Mouse (Mus musculus) layer of hippocampus, postnatal 25 days (tissue): Measurements from ENCODE around the gene S100a16. TPM values are rescaled to one million over a fixed set of nuclear protein-coding genes. Genes with fewer than 3 reads are reported as not detected.

Experiments
- DNase-seq, 2 experiments: peaks; one replicate each; pipeline ENCODE4 v3.0.0; 2022; ENCODE audit warnings: mixed read lengths in 2 of 2, low spot score in 1 of 2; ENCODE audit errors: extremely low spot score in 1 of 2
- total RNA-seq, 2 experiments: library from RNA; stranded (reverse); gene quantifications; 2 replicates each; pipeline ENCODE4 v1.2.3; 2021

The S100a16 gene
- total RNA-seq, 2 experiments from 2014 or later, result 101 to 107 TPM

DNA sequence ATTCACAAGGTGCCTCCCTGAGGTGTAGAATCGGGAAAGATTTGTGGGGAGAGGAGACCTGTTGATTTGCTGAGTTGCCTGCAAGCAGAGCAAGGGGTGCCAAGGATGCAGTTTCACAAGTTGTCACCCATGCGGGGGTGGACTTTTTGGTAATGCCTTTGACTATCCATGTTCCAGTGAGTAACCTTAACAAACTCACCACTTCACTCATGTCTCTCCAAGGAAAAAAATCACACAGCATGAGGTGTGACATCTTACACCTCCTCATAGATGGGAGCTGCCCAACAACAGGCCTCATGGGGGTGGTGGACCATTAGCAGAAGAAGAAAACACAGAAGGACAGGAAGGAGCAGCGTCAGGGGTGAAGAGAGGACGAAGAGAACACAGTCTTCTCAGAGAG, 45.5 kb downstream of the S100a16 start:
- DNase-seq, result no peak

DNA sequence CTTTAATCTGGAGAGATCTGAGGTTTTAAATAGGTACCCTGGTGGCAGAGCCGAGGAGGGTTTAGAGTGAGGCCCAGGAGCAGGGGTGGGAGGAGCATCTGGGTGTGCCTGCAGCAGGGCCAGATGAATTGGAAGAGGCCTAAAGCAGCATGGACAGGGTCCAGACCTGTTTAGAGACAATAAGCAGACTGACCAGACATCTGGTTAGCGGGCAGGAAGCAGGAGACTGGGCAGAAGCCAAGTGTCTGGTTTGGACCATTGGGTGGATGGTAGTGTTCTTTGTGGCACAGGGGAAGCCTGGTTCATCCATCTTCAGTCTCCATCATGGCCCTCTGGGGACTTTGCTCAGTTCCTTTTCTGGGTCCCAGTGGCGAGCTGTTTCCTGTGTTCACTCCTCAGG, 46.8 kb downstream of the S100a16 start:
- DNase-seq, result no peak

DNA sequence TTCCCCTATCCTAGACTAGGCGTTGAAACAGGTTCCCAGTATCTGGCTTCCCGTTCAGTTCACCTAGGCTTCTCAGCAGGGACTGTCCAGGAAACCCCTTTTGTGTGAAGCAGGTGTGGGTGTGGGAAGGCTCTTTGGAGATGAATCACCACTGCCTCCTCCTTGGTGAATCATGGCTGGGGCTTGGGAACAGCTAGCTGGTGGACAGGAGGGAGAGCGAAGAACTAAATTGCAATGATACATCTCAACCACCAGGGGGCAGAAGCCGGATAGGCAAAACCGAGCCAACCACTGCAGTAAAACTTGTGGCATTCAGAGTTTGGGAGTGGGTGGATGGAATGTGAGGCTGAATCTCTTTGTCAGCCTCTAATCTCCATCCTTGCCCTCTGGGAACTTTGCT, 48.5 kb downstream of the S100a16 start:
- DNase-seq, result peak in 1 of 2 experiments; percentile 56

DNA sequence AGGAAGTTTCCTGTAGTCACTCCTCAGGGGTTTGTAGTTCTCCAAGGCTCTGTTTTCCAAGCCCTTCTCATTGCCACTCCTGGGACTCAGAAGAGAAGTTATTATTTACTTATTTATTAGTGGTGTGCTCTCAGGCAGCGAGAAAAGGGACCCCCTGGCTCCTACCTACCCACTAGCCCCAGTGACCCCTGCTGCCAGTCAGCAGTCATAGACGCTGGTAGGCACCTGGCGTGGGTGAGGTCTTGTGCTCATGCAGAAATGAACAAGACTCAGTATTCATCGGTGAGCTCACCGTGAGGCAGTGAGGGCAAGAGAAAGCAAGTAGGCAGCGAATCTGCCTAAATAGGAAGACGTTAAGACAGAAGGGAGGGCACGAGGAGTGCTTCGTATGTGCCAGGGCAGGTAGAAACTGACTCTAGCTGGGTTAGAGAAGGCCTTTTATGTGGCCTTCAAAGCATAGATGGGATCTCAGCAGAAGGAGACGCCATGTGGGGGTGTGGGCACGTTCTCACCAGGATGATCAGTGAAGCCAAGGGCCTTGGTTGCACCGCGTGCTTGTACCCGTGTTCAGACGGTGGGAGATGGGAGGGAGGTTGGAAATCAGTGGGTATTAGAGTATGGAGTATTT, 49.1 kb downstream of the S100a16 start:
- DNase-seq, result no peak

DNA sequence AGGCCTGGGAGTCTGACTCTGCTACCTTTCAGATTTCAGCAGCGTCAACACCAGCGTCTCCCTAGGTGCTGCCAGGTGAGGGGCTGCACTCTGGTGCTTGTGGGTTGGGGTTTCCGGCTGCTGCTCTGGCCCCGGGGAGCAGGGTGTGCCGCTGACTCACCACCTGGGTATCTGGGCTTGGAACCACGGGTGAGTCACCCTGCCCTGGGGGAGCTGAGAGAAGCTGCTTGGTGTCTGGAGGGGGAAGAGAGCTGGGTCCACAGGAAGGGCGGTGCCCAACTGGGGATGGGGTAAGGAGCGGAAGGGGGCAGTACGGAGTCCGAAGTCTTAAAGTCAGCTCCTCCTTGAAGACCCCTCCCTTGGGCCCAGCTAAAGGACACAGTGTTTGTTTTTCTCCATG, 49.9 kb downstream of the S100a16 start:
- no peak for DNase-seq

DNA sequence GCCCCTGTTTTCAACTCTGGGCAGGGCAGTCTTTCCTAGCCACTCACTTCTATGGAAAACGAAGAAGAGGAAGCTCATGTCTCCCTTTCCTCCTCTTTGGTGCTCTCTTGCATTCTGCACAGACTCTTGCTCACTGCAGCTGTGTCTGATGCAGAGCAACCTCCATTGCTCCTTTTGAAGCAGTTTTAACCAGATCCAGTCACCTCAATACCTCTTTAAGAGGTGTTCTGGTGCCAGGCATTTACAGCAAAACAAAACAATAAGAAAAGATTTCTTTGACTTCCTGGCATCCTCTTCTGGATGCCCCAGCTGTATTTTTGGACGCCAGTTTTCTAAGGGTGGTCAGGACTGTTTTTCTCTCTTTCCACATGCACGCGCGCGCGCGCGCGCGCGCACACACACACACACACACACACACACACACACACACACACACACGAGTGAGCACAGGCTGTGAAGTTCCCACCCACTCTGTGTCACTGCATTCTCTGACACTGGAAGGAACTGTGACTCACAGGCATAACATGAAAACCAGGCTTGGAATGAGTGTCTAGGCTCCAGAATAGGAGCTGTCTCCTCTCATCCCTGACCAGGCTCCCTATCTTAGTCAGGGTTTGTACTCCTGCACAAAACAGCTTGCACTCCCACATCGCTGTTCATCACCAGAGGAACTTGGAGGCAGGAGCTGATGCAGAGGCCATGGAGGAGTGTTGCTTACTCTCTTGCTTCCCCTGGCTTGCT, 50.5 kb downstream of the S100a16 start:
- DNase-seq, result no peak

DNA sequence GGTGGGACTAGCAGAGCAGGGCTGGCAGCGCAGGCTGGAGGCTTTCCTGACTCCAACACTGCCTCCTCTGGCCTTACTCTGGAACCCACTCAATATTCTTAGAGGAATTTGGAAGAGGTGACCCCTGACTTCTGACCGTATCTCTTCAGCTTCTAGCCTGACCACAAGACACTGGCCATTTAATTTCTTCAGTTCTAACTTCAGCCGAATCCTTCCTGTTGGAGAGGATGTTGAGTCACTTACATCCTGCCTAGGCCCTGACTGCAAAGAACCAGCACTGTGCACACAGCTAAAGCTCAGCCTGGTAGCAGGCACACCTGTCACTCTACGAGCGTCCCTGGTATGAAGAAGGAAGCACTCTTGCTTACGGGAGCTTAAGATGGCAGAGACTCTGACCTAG, 52.3 kb downstream of the S100a16 start:
- DNase-seq, result no peak

DNA sequence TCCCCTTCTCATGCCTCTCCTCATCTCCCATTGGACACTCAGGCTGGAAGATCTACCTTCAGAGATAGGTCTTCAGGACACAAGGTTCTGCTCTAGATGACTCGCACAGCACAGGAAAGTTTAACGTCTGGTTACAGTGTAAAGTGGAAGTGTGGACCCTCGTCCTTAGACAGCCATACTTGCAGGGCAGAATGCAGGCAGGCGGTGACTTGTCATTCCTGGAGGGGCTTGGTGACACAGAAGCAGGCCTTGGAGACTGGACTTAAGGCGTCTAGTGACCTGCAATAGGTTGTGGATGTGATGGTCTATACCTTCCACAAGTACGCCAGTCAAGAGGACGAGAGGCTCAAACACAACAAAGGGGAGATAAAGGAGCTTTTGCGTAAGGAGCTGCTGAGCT, 52.9 kb downstream of the S100a16 start, which contains the start of gene S100a2:
Gene S100a2, plus strand, starts transcription at position 301 of the 400 bp plus-strand sequence.
- no peak for DNase-seq

Other genes starting within 250 kb of the S100a16 start
- gene Gatad2b, start 244.1 kb upstream of the S100a16 start, total RNA-seq, result 100 to 1,000 TPM in 1 of 2 experiments, 10 to 100 TPM in 1; 90.0 to 112 TPM
- 10 to 100 TPM; 13.7 to 17.1 TPM for gene Slc27a3, start 147.3 kb upstream of the S100a16 start, total RNA-seq
- 10 to 100 TPM; 69.1 to 70.6 TPM for gene Ints3, start 103.6 kb upstream of the S100a16 start, total RNA-seq
- 1 to 10 TPM; 4.7 to 5.0 TPM for gene Npr1, start 71.4 kb upstream of the S100a16 start, total RNA-seq
- gene Ilf2, start 61.1 kb upstream of the S100a16 start, total RNA-seq, result 10 to 100 TPM; 81.2 to 87.4 TPM
- 10 to 100 TPM; 49.8 to 53.4 TPM for gene Snapin, start 46.2 kb upstream of the S100a16 start, total RNA-seq
- gene Chtop, start 27.8 kb upstream of the S100a16 start, total RNA-seq, result 100 to 1,000 TPM; 159 to 166 TPM
- 100 to 1,000 TPM in 1 of 2 experiments, 10 to 100 TPM in 1; 92.6 to 106 TPM for gene S100a1, start 22.9 kb upstream of the S100a16 start, total RNA-seq
- gene S100a13, start 22.8 kb upstream of the S100a16 start, total RNA-seq, result 10 to 100 TPM; 22.6 to 27.6 TPM
- under 1 TPM; 0.39 to 0.42 TPM for gene S100a14, start 10.4 kb upstream of the S100a16 start, total RNA-seq
- 1 to 10 TPM; 1.9 to 2.1 TPM for gene S100a3, start 23.3 kb downstream of the S100a16 start, total RNA-seq
- gene S100a2, start 53.0 kb downstream of the S100a16 start, total RNA-seq, result not detected
- not detected for gene Gm42674, start 64.7 kb downstream of the S100a16 start, total RNA-seq
- 1 to 10 TPM; 4.1 to 6.5 TPM for gene S100a4, start 66.5 kb downstream of the S100a16 start, total RNA-seq
- gene S100a5, start 71.3 kb downstream of the S100a16 start, total RNA-seq, result not detected
- 10 to 100 TPM; 23.1 to 24.9 TPM for gene S100a6, start 75.6 kb downstream of the S100a16 start, total RNA-seq
- gene S100a7a, start 116.8 kb downstream of the S100a16 start, total RNA-seq, result under 1 TPM; 0.20 to 0.28 TPM
- not detected for gene S100a8, start 131.7 kb downstream of the S100a16 start, total RNA-seq
- gene S100a9, start 158.5 kb downstream of the S100a16 start, total RNA-seq, result not detected
- gene Pglyrp4, start 189.7 kb downstream of the S100a16 start, total RNA-seq, result not detected
- not detected for gene Gm5849, start 240.6 kb downstream of the S100a16 start, total RNA-seq